Mouse (Mus musculus) embryonic facial prominence, embryonic 14.5 days (tissue): ENCODE data around the gene Rpl21. TPM values are rescaled to one million over a fixed set of nuclear protein-coding genes. Genes with fewer than 3 reads are reported as not detected.

Experiments
- ATAC-seq: fragments of 200-750 bp; cut with Nextera tagmentation; 2 replicates; pipeline ENCODE4 v1.8.0; 2017; ENCODE audit warnings: low read depth, moderate number of reproducible peaks, moderate TSS enrichment
- DNase-seq: peaks from one replicate; pipeline ENCODE4 v3.0.0-alpha.2; 2015; ENCODE audit warnings: low spot score
- H3K27ac ChIP-seq: fragments of 300-500 bp; sonication (generic); replicated peaks from 2 replicates; pipeline ENCODE4 v1.5.1; 2014; ENCODE audit warnings: low read depth, mild to moderate bottlenecking, low read length, moderate library complexity
- H3K27me3 ChIP-seq: fragments of 300-500 bp; sonication (generic); replicated peaks from 2 replicates; pipeline ENCODE4 v1.6.1; 2014; ENCODE audit warnings: low read length; ENCODE audit not compliant: control insufficient read depth, insufficient read depth
- H3K36me3 ChIP-seq: fragments of 300-500 bp; sonication (generic); 2 replicates; pipeline ENCODE4 v1.6.1; 2014; ENCODE audit warnings: low read length, mixed read lengths; ENCODE audit not compliant: control insufficient read depth, insufficient read depth
- H3K4me1 ChIP-seq: fragments of 300-500 bp; sonication (generic); 2 replicates; pipeline ENCODE4 v1.6.1; 2014; ENCODE audit warnings: antibody characterized with exemption, low read length; ENCODE audit not compliant: control insufficient read depth, insufficient read depth
- H3K4me2 ChIP-seq: fragments of 300-500 bp; sonication (generic); 2 replicates; pipeline ENCODE4 v1.6.1; 2014; ENCODE audit warnings: low read depth, mild to moderate bottlenecking, low read length, moderate library complexity, mixed read lengths
- H3K4me3 ChIP-seq: fragments of 300-500 bp; sonication (generic); 2 replicates; pipeline ENCODE4 v1.5.1; 2014; ENCODE audit warnings: low read depth, mild to moderate bottlenecking, low read length
- H3K9ac ChIP-seq: fragments of 300-500 bp; sonication (generic); 2 replicates; pipeline ENCODE4 v1.6.1; 2014; ENCODE audit warnings: low read depth, mild to moderate bottlenecking, low read length, moderate library complexity, mixed read lengths
- H3K9me3 ChIP-seq: fragments of 300-500 bp; sonication (generic); 2 replicates; pipeline ENCODE4 v1.6.1; 2016; ENCODE audit warnings: low read length; ENCODE audit not compliant: control insufficient read depth
- WGBS: fragments of 180-500 bp; shearing (Covaris S2); extraction: QIAGEN DNeasy Blood & Tissue Kit; methylation state at CpG from one replicate; pipeline ENCODE4 v1.1.7; 2014; 5-methylcytosine and 5-hydroxymethylcytosine counted together
- polyA plus RNA-seq: library from polyadenylated mRNA; unstranded; fragments of >200 nt; fragmentation: Nextera tagmentation; extraction: Ambion mirVana; gene quantifications from 2 replicates; pipeline ENCODE4 v1.2.1, GENCODE M21; 2014

The Rpl21 gene
- polyA plus RNA-seq, 1 experiment from 2014 or later = 723 TPM

DNA sequence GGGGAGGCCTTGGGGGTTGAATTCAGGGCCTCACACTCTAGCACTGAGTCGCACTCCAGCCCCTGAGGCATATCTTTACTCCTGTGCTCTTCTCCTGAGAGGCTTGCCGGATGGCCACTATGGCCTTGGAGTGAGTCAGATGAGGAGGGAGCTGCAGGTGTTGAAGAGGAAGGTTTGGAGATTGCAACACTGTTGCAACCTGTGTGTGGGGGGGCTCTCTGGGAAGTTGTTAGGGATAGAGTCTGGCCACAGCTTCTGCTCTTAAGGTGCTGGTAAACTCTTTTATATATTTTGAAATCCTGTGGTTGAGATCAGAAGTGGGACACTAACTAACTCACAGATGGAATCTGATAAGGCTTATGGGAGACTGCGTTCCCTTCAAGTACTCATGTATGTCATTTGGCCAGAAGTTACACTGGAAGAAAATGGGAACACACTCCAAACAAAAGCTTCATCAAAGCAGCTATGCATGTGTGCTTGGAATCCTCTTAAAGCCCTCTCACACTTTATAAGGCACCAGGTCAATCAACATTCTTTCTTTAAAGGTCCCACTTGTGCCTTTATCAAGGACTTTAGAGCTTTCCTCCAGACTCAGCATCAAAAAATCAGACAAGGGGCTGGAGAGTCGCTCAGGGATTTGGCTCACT, 16.4 kb downstream of the Rpl21 start:
- ATAC-seq (no peak), DNase-seq (no peak)
- Histone ChIP-seq H3K9ac (no peak overlapping the region), H3K4me2 (no peak overlapping the region), H3K27ac (no peak overlapping the region), H3K4me1 (peaks cover 7% of the 10 kb centered on the region), H3K36me3 (no peaks in the 10 kb centered on the region), H3K9me3 (no peaks in the 10 kb centered on the region), H3K27me3 (no peaks in the 10 kb centered on the region), H3K4me3 (no peak overlapping the region)
- WGBS = 88% methylated on average over 3 of the region's 4 CpGs

DNA sequence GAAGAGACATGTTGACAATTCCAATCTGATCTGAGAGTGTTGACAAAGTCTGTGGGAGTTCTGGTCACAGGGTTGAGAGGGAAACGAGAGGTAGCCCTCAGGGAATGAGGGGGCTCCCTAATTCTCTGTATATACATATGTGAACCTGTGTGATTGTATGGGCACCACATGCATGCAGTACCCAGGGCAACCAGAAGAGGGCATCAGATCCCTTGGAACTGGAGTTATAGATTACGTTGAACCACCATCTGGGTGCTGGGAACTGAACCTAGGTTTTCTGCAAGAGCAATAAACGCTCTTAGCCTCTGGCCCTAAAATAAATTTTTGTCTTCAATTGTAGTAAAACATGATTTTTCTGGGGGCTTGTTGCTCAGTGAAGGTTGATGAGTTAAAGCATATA, 23.4 kb downstream of the Rpl21 start:
- no peaks in the 10 kb centered on the region for H3K27me3 ChIP-seq
- ATAC-seq = no peak
- no peak overlapping the region for H3K4me2 ChIP-seq
- H3K9me3 ChIP-seq = 0 out of 2 replicates have a peak, but pooled peaks cover 3% of the 10 kb centered on the region
- H3K4me1 ChIP-seq = no peaks in the 10 kb centered on the region
- no peak overlapping the region for H3K27ac ChIP-seq
- no peaks in the 10 kb centered on the region for H3K36me3 ChIP-seq
- no peak for DNase-seq
- no peak overlapping the region for H3K9ac ChIP-seq
- H3K4me3 ChIP-seq = no peak overlapping the region
- 91% methylated on average over 3 of the region's 3 CpGs for WGBS

DNA sequence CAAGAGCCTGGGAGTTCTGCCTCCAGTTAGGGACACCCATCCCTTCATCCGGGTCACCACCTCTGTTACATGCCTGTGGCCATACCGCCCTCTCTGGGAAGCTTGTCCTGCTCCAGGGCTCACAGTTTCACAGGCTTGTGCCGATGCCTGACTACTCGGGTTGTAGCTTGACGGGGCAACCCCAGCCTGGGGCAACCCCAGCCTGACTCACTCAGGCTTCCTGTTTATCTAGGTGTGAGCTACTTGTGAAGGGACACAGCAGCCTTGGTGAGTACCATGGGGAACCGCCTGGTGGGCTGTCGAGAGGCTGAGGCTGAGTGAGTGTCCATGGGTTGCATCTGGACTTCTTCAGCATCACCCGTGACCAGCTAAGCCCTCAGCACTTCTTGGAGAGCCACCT, 24.9 kb downstream of the Rpl21 start:
- 59% methylated on average over 8 of the region's 8 CpGs for WGBS
- H3K4me3 ChIP-seq = no peak overlapping the region
- no peak overlapping the region for H3K4me2 ChIP-seq
- no peak for ATAC-seq
- no peak for DNase-seq
- H3K9me3 ChIP-seq = 0 out of 2 replicates have a peak, but pooled peaks cover 3% of the 10 kb centered on the region
- no peaks in the 10 kb centered on the region for H3K36me3 ChIP-seq
- H3K9ac ChIP-seq = no peak overlapping the region
- H3K4me1 ChIP-seq = no peaks in the 10 kb centered on the region
- H3K27me3 ChIP-seq = no peaks in the 10 kb centered on the region
- no peak overlapping the region for H3K27ac ChIP-seq

DNA sequence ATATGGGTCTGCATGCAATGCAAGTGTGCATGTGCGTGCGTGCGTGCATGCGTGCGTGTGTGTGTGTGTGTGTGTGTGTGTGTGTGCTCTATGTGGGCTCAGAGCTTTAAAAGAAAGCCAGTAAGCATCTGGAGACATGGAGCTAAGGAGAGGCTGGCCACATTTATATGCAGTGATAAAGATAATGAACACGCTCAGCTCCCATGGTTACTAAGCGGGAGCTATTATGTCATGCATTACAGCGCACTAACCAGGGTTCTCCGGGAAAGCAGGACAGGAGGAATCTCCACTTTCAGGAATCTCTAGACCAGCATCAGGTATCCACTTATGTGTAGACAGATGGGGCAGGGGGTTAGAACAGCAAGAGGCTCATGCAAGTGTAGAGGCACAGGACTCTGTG, 26.1 kb downstream of the Rpl21 start:
- WGBS = 88% methylated on average over 9 of the region's 9 CpGs
- no peak for DNase-seq
- H3K9me3 ChIP-seq = 0 out of 2 replicates have a peak, but pooled peaks cover 3% of the 10 kb centered on the region
- no peak for ATAC-seq
- no peaks in the 10 kb centered on the region for H3K4me1 ChIP-seq
- H3K4me3 ChIP-seq = no peak overlapping the region
- H3K9ac ChIP-seq = no peak overlapping the region
- no peak overlapping the region for H3K4me2 ChIP-seq
- H3K27ac ChIP-seq = no peak overlapping the region
- no peaks in the 10 kb centered on the region for H3K36me3 ChIP-seq
- H3K27me3 ChIP-seq = no peaks in the 10 kb centered on the region

DNA sequence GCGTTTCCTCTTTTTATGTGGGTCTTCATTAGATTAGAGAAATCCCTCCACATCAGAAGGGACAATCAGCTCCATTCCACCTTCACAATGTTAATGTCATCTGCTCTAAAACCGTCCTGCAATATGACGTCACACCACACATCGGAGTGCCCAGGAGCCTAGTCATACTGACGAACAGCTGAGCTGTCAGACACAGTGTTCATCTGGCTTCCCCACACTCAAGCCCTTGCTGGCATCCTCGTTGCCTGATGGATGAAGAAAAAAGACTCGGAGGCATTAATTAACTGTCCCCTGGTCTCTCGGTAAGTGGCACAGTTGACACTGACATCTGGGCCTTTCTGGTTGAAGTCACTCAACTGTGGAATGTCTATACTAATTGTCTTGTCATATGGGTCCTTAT, 26.6 kb downstream of the Rpl21 start:
- Histone ChIP-seq H3K4me3 (no peak overlapping the region), H3K36me3 (no peaks in the 10 kb centered on the region), H3K4me2 (no peak overlapping the region), H3K4me1 (no peaks in the 10 kb centered on the region), H3K9ac (no peak overlapping the region), H3K27me3 (no peaks in the 10 kb centered on the region), H3K9me3 (0 out of 2 replicates have a peak, but pooled peaks cover 3% of the 10 kb centered on the region), H3K27ac (no peak overlapping the region)
- DNase-seq (no peak), ATAC-seq (no peak)
- 74% methylated on average over 8 of the region's 8 CpGs for WGBS

DNA sequence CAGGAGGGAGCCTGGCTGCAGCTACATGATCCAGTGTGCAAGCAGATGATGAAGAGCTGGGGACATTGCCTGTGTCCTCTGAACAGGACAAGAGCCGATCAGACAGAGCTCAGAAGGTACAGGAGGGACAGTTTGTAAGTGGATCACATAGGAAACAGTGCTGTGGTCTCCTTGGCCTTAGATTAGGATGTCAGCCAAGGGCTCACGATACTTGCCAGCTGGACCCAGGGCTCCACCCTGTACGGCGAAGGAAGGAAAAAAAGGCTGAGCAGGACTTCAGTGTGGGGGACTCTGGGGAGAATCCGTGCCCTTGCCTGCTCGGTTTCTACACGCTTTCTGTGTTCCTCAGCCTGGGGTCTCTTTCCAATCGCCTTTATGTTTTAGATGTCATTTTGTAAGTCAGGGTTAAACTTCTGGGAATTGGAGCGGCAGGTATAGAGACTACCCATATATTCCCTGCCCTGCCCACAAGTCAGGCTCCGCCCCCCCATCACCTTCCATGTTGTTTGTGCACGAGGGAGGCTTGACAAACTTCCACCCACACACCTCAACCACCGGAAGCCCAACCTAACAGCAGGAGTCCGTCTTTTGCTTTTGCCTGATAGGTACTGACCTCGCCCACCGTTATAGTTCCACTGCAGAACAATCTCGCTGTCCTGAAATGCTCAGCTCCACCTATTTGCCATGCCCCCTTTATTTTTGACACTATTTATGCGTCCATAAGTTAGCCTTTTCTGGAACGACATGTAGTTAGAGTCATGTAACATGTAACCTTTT, 27.7 kb downstream of the Rpl21 start:
- H3K4me1 ChIP-seq = no peaks in the 10 kb centered on the region
- DNase-seq = no peak
- H3K9ac ChIP-seq = no peak overlapping the region
- H3K27me3 ChIP-seq = no peaks in the 10 kb centered on the region
- H3K9me3 ChIP-seq = 0 out of 2 replicates have a peak, but pooled peaks cover 3% of the 10 kb centered on the region
- ATAC-seq = no peak
- no peak overlapping the region for H3K27ac ChIP-seq
- no peak overlapping the region for H3K4me2 ChIP-seq
- no peaks in the 10 kb centered on the region for H3K36me3 ChIP-seq
- H3K4me3 ChIP-seq = no peak overlapping the region
- WGBS = 78% methylated on average over 18 of the region's 18 CpGs

DNA sequence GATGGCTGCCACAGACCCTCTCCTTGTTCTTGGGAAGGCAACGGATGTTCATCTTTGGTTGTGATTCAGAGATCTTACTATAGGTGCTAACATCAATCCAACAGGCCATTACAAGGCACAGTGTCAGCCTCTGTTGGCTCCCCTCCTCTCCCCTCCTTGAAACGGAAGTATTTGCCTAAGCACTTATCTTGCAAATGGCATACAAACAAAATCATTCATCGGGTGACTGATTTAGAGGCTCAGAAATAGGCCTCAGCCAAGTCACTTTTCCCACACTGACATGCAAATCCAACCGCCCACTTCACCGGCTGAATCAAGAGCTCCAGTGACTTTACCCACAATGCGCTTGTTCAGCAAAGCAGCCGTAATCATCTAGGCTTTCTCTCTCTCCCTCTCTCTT, 28.9 kb downstream of the Rpl21 start:
- DNase-seq = no peak
- ATAC-seq = no peak
- H3K9me3 ChIP-seq = no peaks in the 10 kb centered on the region
- H3K4me3 ChIP-seq = no peak overlapping the region
- H3K36me3 ChIP-seq = no peaks in the 10 kb centered on the region
- H3K4me1 ChIP-seq = no peaks in the 10 kb centered on the region
- WGBS = 56% methylated on average over 7 of the region's 7 CpGs
- no peak overlapping the region for H3K27ac ChIP-seq
- no peak overlapping the region for H3K4me2 ChIP-seq
- H3K27me3 ChIP-seq = no peaks in the 10 kb centered on the region
- H3K9ac ChIP-seq = no peak overlapping the region

DNA sequence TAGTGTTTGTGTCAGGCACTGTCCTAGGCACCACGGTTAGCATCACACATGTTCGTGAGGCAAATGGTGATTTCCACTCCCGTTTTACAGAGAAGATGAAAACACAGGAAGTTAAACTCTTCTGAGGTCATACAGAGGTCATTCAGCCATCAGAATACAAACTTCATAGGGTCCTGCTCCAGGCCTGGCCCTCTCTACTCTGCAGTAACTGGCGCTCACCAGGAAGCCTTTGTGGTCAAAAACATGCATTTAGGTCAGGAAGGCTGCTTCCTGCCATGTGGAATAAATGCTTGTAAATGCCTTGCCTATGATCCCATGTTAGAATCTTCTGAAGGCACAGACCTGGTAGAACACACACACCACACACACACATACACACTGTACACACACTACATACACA, 32.8 kb downstream of the Rpl21 start:
- H3K4me3 ChIP-seq = no peak overlapping the region
- ATAC-seq (no peak), DNase-seq (no peak)
- no peak overlapping the region for H3K4me2 ChIP-seq
- no peak overlapping the region for H3K27ac ChIP-seq
- 68% methylated on average over 4 of the region's 4 CpGs for WGBS
- no peaks in the 10 kb centered on the region for H3K36me3 ChIP-seq
- H3K9me3 ChIP-seq = no peaks in the 10 kb centered on the region
- peaks cover 5% of the 10 kb centered on the region; the same call in 1 of the 2 replicates for H3K4me1 ChIP-seq
- H3K9ac ChIP-seq = no peak overlapping the region
- no peaks in the 10 kb centered on the region for H3K27me3 ChIP-seq
